Mouse (Mus musculus) liver, adult 2 months (tissue): ENCODE measurements around the gene Pisd.

Source experiments
- CTCF ChIP-seq: fragments of 200-500 bp; IDR thresholded peaks from 2 replicates; pipeline ENCODE4 v1.5.1; 2011; ENCODE audit warnings: low read depth, low read length, control low read depth
- POLR2A ChIP-seq: fragments of 200-500 bp; IDR thresholded peaks from 2 replicates; pipeline ENCODE4 v1.6.1; 2011; ENCODE audit warnings: low read length, control low read depth; ENCODE audit not compliant: insufficient read depth; ENCODE audit errors: extremely low read depth

- TF ChIP-seq CTCF (no peak), POLR2A (no peak)
These were observed 29.9 kb upstream of the Pisd start for GRCm38 (mm10) chr5:32815396-32815795.
